Comparison of ENCODE assay signal across 8 mouse cellular contexts in the genomic region with DNA sequence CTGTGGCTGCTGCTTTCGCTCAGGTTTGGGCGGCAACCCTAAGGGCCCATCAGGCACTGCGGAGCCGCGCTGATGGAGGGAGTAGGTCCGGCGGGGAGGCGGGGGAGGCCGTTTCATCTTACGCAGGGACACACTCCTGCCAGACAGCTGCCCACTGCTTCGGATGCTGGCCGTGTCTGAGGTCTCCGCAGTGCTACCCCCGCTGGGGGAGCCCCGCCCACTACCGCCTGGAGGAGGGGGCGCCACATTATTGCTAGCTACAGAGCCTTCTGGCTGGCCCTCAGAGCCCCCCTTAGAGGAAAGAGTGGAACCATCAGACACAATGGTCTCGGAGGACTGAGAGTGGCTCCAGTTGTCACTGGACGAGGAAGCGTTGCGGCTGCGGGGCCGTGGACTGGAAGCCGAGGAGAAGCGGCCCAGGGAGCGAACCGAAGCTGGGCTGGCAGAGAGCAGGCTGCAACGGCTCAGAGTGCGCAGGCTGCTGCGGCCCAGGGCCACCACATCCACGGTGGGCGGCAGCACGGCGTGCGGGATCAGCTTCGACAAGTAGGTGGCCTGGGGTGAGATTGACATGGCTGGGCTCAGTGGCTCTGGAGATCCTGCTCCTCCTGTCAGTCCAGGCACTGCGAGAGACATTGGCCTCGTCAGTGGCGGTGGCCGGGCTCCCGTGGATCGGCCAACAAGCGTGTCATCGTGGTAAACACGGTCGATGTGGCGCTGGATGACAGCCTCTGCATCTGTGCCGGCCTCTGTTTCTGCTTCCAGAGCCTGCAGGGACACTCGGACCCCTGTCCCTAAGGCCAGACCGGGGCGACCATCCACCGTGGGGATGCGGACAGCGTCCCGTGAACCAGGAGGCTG. TPM values are rescaled to one million over a fixed set of nuclear protein-coding genes. Genes with fewer than 3 reads are reported as not detected.
DNase-seq lines count a peak whose midpoint lies in the region; ATAC-seq and TF ChIP-seq lines count a peak whose summit lies in the region.

No protein-coding gene starts in this region.

- peaks cover 19% of the 10 kb centered on the region for H3K36me3 ChIP-seq in heart, embryonic 14.5 days (ENCODE audit: control insufficient read depth, insufficient read depth, low read length)
- peaks cover 47% of the 10 kb centered on the region for H3K36me3 ChIP-seq in forebrain, postnatal 0 days (ENCODE audit: insufficient read depth)
- H3K36me3 ChIP-seq in midbrain, embryonic 11.5 days (ENCODE audit: control insufficient read depth, insufficient read depth, low read length) = peaks cover 6% of the 10 kb centered on the region

- ATAC-seq in heart, embryonic 14.5 days (ENCODE audit: insufficient number of reproducible peaks, insufficient read depth, low FRiP score, low read depth) = no peak
- ATAC-seq in forebrain, postnatal 0 days = peak; percentile 22; the same call in 1 of the 2 replicates
- ATAC-seq in midbrain, embryonic 11.5 days (ENCODE audit: low FRiP score) = peak; percentile 70

- H3K4me2 ChIP-seq in heart, embryonic 14.5 days (ENCODE audit: low read length) = peak overlapping the region; percentile 85
- peak overlapping the region; percentile 49 for H3K4me2 ChIP-seq in forebrain, postnatal 0 days (ENCODE audit: low read depth)
- peak overlapping the region; percentile 47 for H3K4me2 ChIP-seq in midbrain, embryonic 11.5 days

- H3K9ac ChIP-seq in heart, embryonic 14.5 days (ENCODE audit: low read length) = peak overlapping the region; percentile 59
- peak overlapping the region; percentile 33 for H3K9ac ChIP-seq in forebrain, postnatal 0 days
- H3K9ac ChIP-seq in midbrain, embryonic 11.5 days (ENCODE audit: low read length) = peak overlapping the region; percentile 24

- no peak for TF ChIP-seq CTCF in forebrain, postnatal 0 days (IDR thresholded peaks at IDR 0.05; ENCODE audit: low read depth)

- peak overlapping the region; percentile 29 to 45 for H3K4me3 ChIP-seq in heart, embryonic 14.5 days (ENCODE audit: control insufficient read depth in 1 of 2, insufficient read depth in 1 of 2, low read depth in 1 of 2, low read length in 2 of 2)
- peak overlapping the region; percentile 6 for H3K4me3 ChIP-seq in forebrain, postnatal 0 days (ENCODE audit: low read depth, low read length)
- H3K4me3 ChIP-seq in midbrain, embryonic 11.5 days (ENCODE audit: low read depth, low read length) = peak overlapping the region; percentile 9

- no peaks in the 10 kb centered on the region for H3K9me3 ChIP-seq in heart, embryonic 14.5 days (ENCODE audit: control insufficient read depth, low read length)
- no peaks in the 10 kb centered on the region for H3K9me3 ChIP-seq in forebrain, postnatal 0 days (ENCODE audit: low read length)
- no peaks in the 10 kb centered on the region for H3K9me3 ChIP-seq in midbrain, embryonic 11.5 days (ENCODE audit: control insufficient read depth, low read length)

- intact Hi-C loops in heart, postnatal 25 days (cut with DNase I) = no loop called here

- H3K27ac ChIP-seq in heart, embryonic 14.5 days (replicated peaks in 1 of 2; ENCODE audit: control insufficient read depth in 1 of 2, insufficient read depth in 1 of 2, low read depth in 2 of 2, low read length in 2 of 2) = no peak overlapping the region
- H3K27ac ChIP-seq in forebrain, postnatal 0 days (ENCODE audit: low read depth, low read length) = no peak overlapping the region
- no peak overlapping the region for H3K27ac ChIP-seq in midbrain, embryonic 11.5 days (ENCODE audit: low read depth, low read length)

- peaks cover 20 to 29% of the 10 kb centered on the region in 2 experiments for H3K4me1 ChIP-seq in heart, embryonic 14.5 days (ENCODE audit: control insufficient read depth in 2 of 2, insufficient read depth in 2 of 2, low read length in 2 of 2)
- H3K4me1 ChIP-seq in forebrain, postnatal 0 days (ENCODE audit: insufficient read depth) = peaks cover 9% of the 10 kb centered on the region; the same call in 1 of the 2 replicates
- H3K4me1 ChIP-seq in midbrain, embryonic 11.5 days (ENCODE audit: control insufficient read depth, insufficient read depth, low read length) = peaks cover 35% of the 10 kb centered on the region

- no peak for DNase-seq in heart, postnatal 25 days (ENCODE audit: low spot score)
- peak; percentile 58 for DNase-seq in cerebellum, postnatal 14 days
- no peak for DNase-seq in forebrain, postnatal 0 days
- DNase-seq in midbrain, embryonic 11.5 days (ENCODE audit: low spot score, missing footprints) = peak; percentile 94
- no peak for DNase-seq in urinary bladder, postnatal 25 days (ENCODE audit: low spot score)
- no peak for DNase-seq in thymus, postnatal 10 days (ENCODE audit: low spot score in 2 of 2)
- no peak for DNase-seq in adrenal gland, postnatal 10 days

- 23% methylated on average over 55 of the region's 55 CpGs for WGBS in heart, embryonic 14.5 days
- WGBS in forebrain, postnatal 0 days = 36% methylated on average over 55 of the region's 55 CpGs
- WGBS in midbrain, embryonic 11.5 days = 22% methylated on average over 53 of the region's 55 CpGs

- peaks cover 74% of the 10 kb centered on the region for H3K27me3 ChIP-seq in heart, embryonic 14.5 days (ENCODE audit: control insufficient read depth, insufficient read depth, low read length)
- no peaks in the 10 kb centered on the region; the same call in 1 of the 2 replicates for H3K27me3 ChIP-seq in forebrain, postnatal 0 days (ENCODE audit: insufficient read depth, low read length)
- H3K27me3 ChIP-seq in midbrain, embryonic 11.5 days (ENCODE audit: control insufficient read depth, insufficient read depth, low read length) = peaks cover 7% of the 10 kb centered on the region; the same call in 1 of the 2 replicates

RNA-seq across cellular contexts. Expression of a gene that starts 34.1 kb away (rescaled TPM):
- polyA plus RNA-seq in heart, embryonic 14.5 days (2014; fragmentation: Nextera tagmentation; extraction: Ambion mirVana) = 46.3 and 51.2 TPM in 2 replicates
- 10 to 100 TPM; 26.9 to 30.0 TPM for total RNA-seq in heart, postnatal 25 days (2021)
- total RNA-seq in forebrain, postnatal 0 days (2014; rRNA removed) = 97.7 and 119 TPM in 2 replicates
- 108 and 120 TPM in 2 replicates for polyA plus RNA-seq in forebrain, postnatal 0 days (2015; fragmentation: Nextera tagmentation; extraction: Ambion mirVana)
- polyA plus RNA-seq in midbrain, embryonic 11.5 days (2014; fragmentation: Nextera tagmentation; extraction: Ambion mirVana) = 105 and 106 TPM in 2 replicates
- total RNA-seq in adrenal gland, postnatal 10 days (2021) = 10 to 100 TPM; 63.8 to 68.1 TPM

RNA-seq across cellular contexts. Expression of a gene that starts 34.1 kb away (rescaled TPM):
- polyA plus RNA-seq in heart, embryonic 14.5 days (2014; fragmentation: Nextera tagmentation; extraction: Ambion mirVana) = 13.7 and 15.7 TPM in 2 replicates
- 10 to 100 TPM; 12.9 to 14.1 TPM for total RNA-seq in heart, postnatal 25 days (2021)
- 41.4 and 52.2 TPM in 2 replicates for total RNA-seq in forebrain, postnatal 0 days (2014; rRNA removed)
- 11.0 and 15.6 TPM in 2 replicates for polyA plus RNA-seq in forebrain, postnatal 0 days (2015; fragmentation: Nextera tagmentation; extraction: Ambion mirVana)
- 20.0 and 26.9 TPM in 2 replicates for polyA plus RNA-seq in midbrain, embryonic 11.5 days (2014; fragmentation: Nextera tagmentation; extraction: Ambion mirVana)
- 10 to 100 TPM; 26.9 to 29.6 TPM for total RNA-seq in adrenal gland, postnatal 10 days (2021)

RNA-seq across cellular contexts. Expression of a gene that starts 37.6 kb away (rescaled TPM):
- polyA plus RNA-seq in heart, embryonic 14.5 days (2014; fragmentation: Nextera tagmentation; extraction: Ambion mirVana) = 1.3 and 1.4 TPM in 2 replicates
- 1 to 10 TPM; 3.3 to 6.1 TPM for total RNA-seq in heart, postnatal 25 days (2021)
- 7.8 and 10.6 TPM in 2 replicates for total RNA-seq in forebrain, postnatal 0 days (2014; rRNA removed)
- 2.7 and 3.5 TPM in 2 replicates for polyA plus RNA-seq in forebrain, postnatal 0 days (2015; fragmentation: Nextera tagmentation; extraction: Ambion mirVana)
- 3.3 and 3.7 TPM in 2 replicates for polyA plus RNA-seq in midbrain, embryonic 11.5 days (2014; fragmentation: Nextera tagmentation; extraction: Ambion mirVana)
- total RNA-seq in adrenal gland, postnatal 10 days (2021) = 10 to 100 TPM; 16.5 to 16.6 TPM

Comparison
In these comparisons a context has a peak if more than half of its experiments do, and no peak if none do; other contexts are left out.
1. DNase-seq: peak in cerebellum, postnatal 14 days (2 of 2) and midbrain, embryonic 11.5 days (single experiment); none in heart, postnatal 25 days (single experiment), forebrain, postnatal 0 days (single experiment), urinary bladder, postnatal 25 days (single experiment), thymus, postnatal 10 days (0 of 2) and adrenal gland, postnatal 10 days (single experiment).
2. Peak in every context shown above with its lines, with median percentiles within 50 percentile points of each other: H3K4me2 ChIP-seq, H3K4me3 ChIP-seq and H3K9ac ChIP-seq.